Mouse (Mus musculus): ENCODE results near the gene Exoc2. TPM values are rescaled to one million over a fixed set of nuclear protein-coding genes. Genes with fewer than 3 reads are reported as not detected.

Gene Exoc2
- total and polyA plus RNA-seq, 2 experiments, result 3.3 to 10.9 TPM

GRCm38 (mm10) chr13:30793616-30794015, 180.3 kb downstream of the Exoc2 start:
- no peak for DNase-seq (ENCODE audit: extremely low read depth, low read depth, low spot score)
- H3K4me1 ChIP-seq (ENCODE audit: control insufficient read depth, insufficient read depth, low read length), result no peaks in the 10 kb centered on the region
- H3K79me2 ChIP-seq (ENCODE audit: control insufficient read depth, insufficient read depth, low read length), result no peaks in the 10 kb centered on the region
- 80% methylated on average over 5 of the region's 5 CpGs for WGBS
- H3K27me3 ChIP-seq (ENCODE audit: control insufficient read depth, insufficient read depth, low read length), result no peaks in the 10 kb centered on the region
- H3K36me3 ChIP-seq (ENCODE audit: control insufficient read depth, insufficient read depth, low read length), result no peaks in the 10 kb centered on the region
- no peak overlapping the region for H3K27ac ChIP-seq (replicated peaks; ENCODE audit: insufficient read depth, low read depth, low read length)
- H3K4me3 ChIP-seq (ENCODE audit: insufficient read depth, low read depth, low read length), result no peak overlapping the region
- TF ChIP-seq POLR2A (IDR thresholded peaks at IDR 0.05; ENCODE audit: extremely low read depth, insufficient read depth, low read length), result no peak
- no peak for TF ChIP-seq CTCF (IDR thresholded peaks at IDR 0.05; ENCODE audit: low read depth, low read length)
- no peak overlapping the region for H3K9ac ChIP-seq (ENCODE audit: low read depth, low read length)

GRCm38 (mm10) chr13:30793196-30793595, 180.7 kb downstream of the Exoc2 start:
- Histone ChIP-seq H3K27ac (replicated peaks; ENCODE audit: insufficient read depth, low read depth, low read length) (no peak overlapping the region), H3K4me1 (ENCODE audit: control insufficient read depth, insufficient read depth, low read length) (no peaks in the 10 kb centered on the region), H3K4me3 (ENCODE audit: insufficient read depth, low read depth, low read length) (no peak overlapping the region), H3K36me3 (ENCODE audit: control insufficient read depth, insufficient read depth, low read length) (no peaks in the 10 kb centered on the region), H3K27me3 (ENCODE audit: control insufficient read depth, insufficient read depth, low read length) (no peaks in the 10 kb centered on the region), H3K79me2 (ENCODE audit: control insufficient read depth, insufficient read depth, low read length) (no peaks in the 10 kb centered on the region), H3K9ac (ENCODE audit: low read depth, low read length) (no peak overlapping the region)
- TF ChIP-seq CTCF (IDR thresholded peaks at IDR 0.05; ENCODE audit: low read depth, low read length) (no peak), POLR2A (IDR thresholded peaks at IDR 0.05; ENCODE audit: extremely low read depth, insufficient read depth, low read length) (no peak)
- no peak for DNase-seq (ENCODE audit: extremely low read depth, low read depth, low spot score)
- 85% methylated on average over 4 of the region's 4 CpGs for WGBS

GRCm38 (mm10) chr13:30792741-30793140, 181.2 kb downstream of the Exoc2 start:
- TF ChIP-seq POLR2A (IDR thresholded peaks at IDR 0.05; ENCODE audit: extremely low read depth, insufficient read depth, low read length), result no peak
- TF ChIP-seq CTCF (IDR thresholded peaks at IDR 0.05; ENCODE audit: low read depth, low read length), result no peak
- Histone ChIP-seq H3K27me3 (ENCODE audit: control insufficient read depth, insufficient read depth, low read length) (no peaks in the 10 kb centered on the region), H3K9ac (ENCODE audit: low read depth, low read length) (no peak overlapping the region), H3K27ac (replicated peaks; ENCODE audit: insufficient read depth, low read depth, low read length) (no peak overlapping the region), H3K4me3 (ENCODE audit: insufficient read depth, low read depth, low read length) (no peak overlapping the region), H3K36me3 (ENCODE audit: control insufficient read depth, insufficient read depth, low read length) (no peaks in the 10 kb centered on the region), H3K4me1 (ENCODE audit: control insufficient read depth, insufficient read depth, low read length) (no peaks in the 10 kb centered on the region), H3K79me2 (ENCODE audit: control insufficient read depth, insufficient read depth, low read length) (no peaks in the 10 kb centered on the region)
- DNase-seq (ENCODE audit: extremely low read depth, low read depth, low spot score), result no peak
- WGBS, result 75% methylated on average over 3 of the region's 3 CpGs

- H3K4me1 ChIP-seq (ENCODE audit: control insufficient read depth, insufficient read depth, low read length), result no peaks in the 10 kb centered on the region
- H3K36me3 ChIP-seq (ENCODE audit: control insufficient read depth, insufficient read depth, low read length), result no peaks in the 10 kb centered on the region
- no peaks in the 10 kb centered on the region for H3K79me2 ChIP-seq (ENCODE audit: control insufficient read depth, insufficient read depth, low read length)
- H3K27me3 ChIP-seq (ENCODE audit: control insufficient read depth, insufficient read depth, low read length), result no peaks in the 10 kb centered on the region
- TF ChIP-seq CTCF (IDR thresholded peaks at IDR 0.05; ENCODE audit: low read depth, low read length), result no peak
- no peak for TF ChIP-seq POLR2A (IDR thresholded peaks at IDR 0.05; ENCODE audit: extremely low read depth, insufficient read depth, low read length)
- no peak overlapping the region for H3K27ac ChIP-seq (replicated peaks; ENCODE audit: insufficient read depth, low read depth, low read length)
- H3K4me3 ChIP-seq (ENCODE audit: insufficient read depth, low read depth, low read length), result no peak overlapping the region
- H3K9ac ChIP-seq (ENCODE audit: low read depth, low read length), result no peak overlapping the region
- 82% methylated on average over 9 of the region's 9 CpGs for WGBS
- no peak for DNase-seq (ENCODE audit: extremely low read depth, low read depth, low spot score)
Measured at GRCm38 (mm10) chr13:30792308-30792707, 181.6 kb downstream of the Exoc2 start.

GRCm38 (mm10) chr13:30790016-30790415, 183.9 kb downstream of the Exoc2 start:
- Histone ChIP-seq H3K27me3 (ENCODE audit: control insufficient read depth, insufficient read depth, low read length) (no peaks in the 10 kb centered on the region), H3K9ac (ENCODE audit: low read depth, low read length) (no peak overlapping the region), H3K79me2 (ENCODE audit: control insufficient read depth, insufficient read depth, low read length) (no peaks in the 10 kb centered on the region), H3K27ac (replicated peaks; ENCODE audit: insufficient read depth, low read depth, low read length) (no peak overlapping the region), H3K36me3 (ENCODE audit: control insufficient read depth, insufficient read depth, low read length) (no peaks in the 10 kb centered on the region), H3K4me1 (ENCODE audit: control insufficient read depth, insufficient read depth, low read length) (peaks cover 1% of the 10 kb centered on the region; the same call in 1 of the 2 replicates), H3K4me3 (ENCODE audit: insufficient read depth, low read depth, low read length) (no peak overlapping the region)
- WGBS, result 82% methylated on average over 5 of the region's 5 CpGs
- TF ChIP-seq CTCF (IDR thresholded peaks at IDR 0.05; ENCODE audit: low read depth, low read length) (no peak), POLR2A (IDR thresholded peaks at IDR 0.05; ENCODE audit: extremely low read depth, insufficient read depth, low read length) (no peak)
- DNase-seq (ENCODE audit: extremely low read depth, low read depth, low spot score), result no peak

GRCm38 (mm10) chr13:30788421-30788820, 185.5 kb downstream of the Exoc2 start:
- DNase-seq (ENCODE audit: extremely low read depth, low read depth, low spot score), result no peak
- Histone ChIP-seq H3K27me3 (ENCODE audit: control insufficient read depth, insufficient read depth, low read length) (no peaks in the 10 kb centered on the region), H3K4me1 (ENCODE audit: control insufficient read depth, insufficient read depth, low read length) (peaks cover 5% of the 10 kb centered on the region; the same call in 1 of the 2 replicates), H3K27ac (replicated peaks; ENCODE audit: insufficient read depth, low read depth, low read length) (no peak overlapping the region), H3K36me3 (ENCODE audit: control insufficient read depth, insufficient read depth, low read length) (no peaks in the 10 kb centered on the region), H3K4me3 (ENCODE audit: insufficient read depth, low read depth, low read length) (no peak overlapping the region), H3K9ac (ENCODE audit: low read depth, low read length) (no peak overlapping the region), H3K79me2 (ENCODE audit: control insufficient read depth, insufficient read depth, low read length) (no peaks in the 10 kb centered on the region)
- no peak for TF ChIP-seq CTCF (IDR thresholded peaks at IDR 0.05; ENCODE audit: low read depth, low read length)
- no peak for TF ChIP-seq POLR2A (IDR thresholded peaks at IDR 0.05; ENCODE audit: extremely low read depth, insufficient read depth, low read length)
- WGBS, result 87% methylated on average over 3 of the region's 3 CpGs
